Mouse (Mus musculus) stomach, postnatal 0 days (tissue): ENCODE data around the gene Kcnc3.

Experiments
- CTCF ChIP-seq: IDR thresholded peaks from 2 replicates; pipeline ENCODE4 v1.5.1; 2016; ENCODE audit warnings: antibody characterized with exemption, low read depth, mild to moderate bottlenecking, moderate library complexity
- EP300 ChIP-seq: optimal IDR thresholded peaks from 2 replicates; pipeline ENCODE3; 2016; ENCODE audit warnings: antibody characterized with exemption

GRCm38 (mm10) chr7:44564486-44564885 lies 26.0 kb upstream of the Kcnc3 start:
- TF ChIP-seq CTCF: no peak
- no peak for TF ChIP-seq EP300
